Mouse (Mus musculus) hematopoietic stem cell, adult 5-6 weeks (primary cell): ENCODE data around the gene Lsp1. TPM values are rescaled to one million over a fixed set of nuclear protein-coding genes. Genes with fewer than 3 reads are reported as not detected.

Experiments
- ATAC-seq, 2 experiments: fragments of 125-278 bp in 1 of 2; replicated peaks in 1 of 2; 2 replicates each; pipeline ENCODE4 v1.8.0; 2016 to 2017; ENCODE audit warnings: inconsistent platforms in 2 of 2, mild to moderate bottlenecking in 2 of 2, moderate number of reproducible peaks in 2 of 2, low read depth in 1 of 2, moderate TSS enrichment in 1 of 2; ENCODE audit not compliant: low FRiP score in 2 of 2, poor library complexity in 2 of 2, severe bottlenecking in 2 of 2, insufficient read depth in 1 of 2, low TSS enrichment in 1 of 2
- total RNA-seq: library from RNA; stranded (forward); fragments of 172-1452, 232-1000 nt; gene quantifications from 2 replicates; pipeline ENCODE4 v1.2.3, GENCODE M21; 2017

Gene Lsp1
- total RNA-seq, 1 experiment from 2014 or later = 233 TPM

GRCm38 (mm10) chr7:142483136-142483535, 22.5 kb downstream of the Lsp1 start:
- ATAC-seq = no peak

GRCm38 (mm10) chr7:142484780-142485179, 24.2 kb downstream of the Lsp1 start:
- ATAC-seq = no peak

- no peak for ATAC-seq
Measured at GRCm38 (mm10) chr7:142486751-142487162, 26.1 kb downstream of the Lsp1 start.

- ATAC-seq = no peak
Measured at GRCm38 (mm10) chr7:142487341-142487859, 26.8 kb downstream of the Lsp1 start.

GRCm38 (mm10) chr7:142488053-142488452, 27.4 kb downstream of the Lsp1 start:
- no peak for ATAC-seq

- no peak for ATAC-seq
Measured at GRCm38 (mm10) chr7:142493535-142493934, 32.9 kb downstream of the Lsp1 start.

GRCm38 (mm10) chr7:142496158-142496557, 35.5 kb downstream of the Lsp1 start:
- ATAC-seq = no peak

- 0 out of 4 replicates have a peak, but pooled peaks have one; percentile 14 to 27 for ATAC-seq
Measured at GRCm38 (mm10) chr7:142496800-142497199, 36.2 kb downstream of the Lsp1 start.

GRCm38 (mm10) chr7:142497775-142498174, 37.2 kb downstream of the Lsp1 start:
- peak; percentile 43 to 67; a peak in 2 of 4 replicates for ATAC-seq

- no peak for ATAC-seq
Measured at GRCm38 (mm10) chr7:142498575-142498974, 38.0 kb downstream of the Lsp1 start, which contains the start of gene Tnnt3. Gene Tnnt3 (plus strand): TSS chr7:142498836.

GRCm38 (mm10) chr7:142499010-142499721, 38.6 kb downstream of the Lsp1 start:
- no peak for ATAC-seq

GRCm38 (mm10) chr7:142500032-142500431, 39.4 kb downstream of the Lsp1 start:
- ATAC-seq = no peak

- ATAC-seq = no peak
Measured at GRCm38 (mm10) chr7:142503206-142503605, 42.6 kb downstream of the Lsp1 start.

GRCm38 (mm10) chr7:142505942-142506341, 45.3 kb downstream of the Lsp1 start:
- ATAC-seq = no peak

GRCm38 (mm10) chr7:142506501-142506900, 45.9 kb downstream of the Lsp1 start:
- ATAC-seq = no peak

- no peak for ATAC-seq
Measured at GRCm38 (mm10) chr7:142507453-142507852, 46.8 kb downstream of the Lsp1 start.

- ATAC-seq = no peak
Measured at GRCm38 (mm10) chr7:142509518-142509917, 48.9 kb downstream of the Lsp1 start.

- no peak for ATAC-seq
Measured at GRCm38 (mm10) chr7:142510021-142510777, 49.6 kb downstream of the Lsp1 start.
